Mouse (Mus musculus): Measurements from ENCODE around the gene Olfr1512.
"Not testable (repeated sequence)": the region's sequence is repeated elsewhere in the genome, so short reads cannot be mapped to it uniquely, and the experiment has no call there.

The Olfr1512 gene

GRCm38 (mm10) chr14:52379068-52379467, at the start of gene Olfr1512:
Gene Olfr1512, minus strand, starts transcription at chr14:52379168.
- DNase-seq: no peak

- DNase-seq: no peak
Measured at GRCm38 (mm10) chr14:52427686-52428085, 48.7 kb upstream of the Olfr1512 start.

DNA sequence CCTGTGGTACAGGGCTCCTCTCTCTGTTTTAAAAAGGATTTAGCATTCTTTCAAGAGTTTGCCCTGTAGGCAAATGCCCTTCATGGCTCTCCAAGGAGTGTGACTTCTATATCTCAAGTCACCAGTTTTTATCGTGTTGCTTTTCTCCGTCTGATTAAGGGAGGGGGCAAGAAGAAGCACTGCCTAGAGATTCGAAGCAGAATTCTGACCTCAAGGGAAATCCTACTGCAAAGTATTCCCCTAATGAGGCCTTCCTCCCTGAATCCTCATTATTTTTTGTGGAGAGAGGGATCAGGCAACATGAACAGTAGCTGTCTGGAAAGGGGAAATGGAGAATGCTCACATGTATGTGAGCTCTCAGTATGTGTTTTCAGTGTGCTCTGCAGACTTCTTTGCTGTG, 35.3 kb upstream of the Olfr1512 start, which contains the start of gene Olfr1510:
TSS of gene Olfr1510 (minus strand) at position 101 of the 400 bp plus-strand sequence.
- DNase-seq: no peak

- DNase-seq: not testable (repeated sequence)
Measured at GRCm38 (mm10) chr14:52410142-52410919, 31.4 kb upstream of the Olfr1512 start.

DNA sequence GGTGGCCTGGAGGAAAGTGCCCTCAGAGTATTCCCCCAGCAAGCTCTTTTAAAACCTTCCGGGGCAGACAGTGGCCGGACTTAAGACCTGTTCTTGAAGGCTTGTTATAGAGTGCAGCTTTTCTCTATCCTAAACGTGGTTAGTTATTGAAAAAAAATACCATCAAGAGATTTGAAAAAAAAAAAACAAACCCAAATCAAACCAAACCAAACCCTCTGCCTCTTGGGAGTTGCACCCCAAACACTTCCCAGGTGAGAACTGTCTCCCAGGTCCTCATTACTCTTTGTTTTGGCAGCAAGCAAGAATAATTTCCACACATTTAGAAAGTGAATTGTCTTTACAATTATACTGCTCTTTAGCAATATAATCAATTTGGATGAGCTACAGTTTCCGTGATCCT, 18.3 kb upstream of the Olfr1512 start, which contains the start of gene Olfr1511:
TSS of gene Olfr1511 (minus strand) at position 101 of the 400 bp plus-strand sequence.
- DNase-seq: no peak

GRCm38 (mm10) chr14:52390084-52390848, 11.3 kb upstream of the Olfr1512 start:
- not testable (repeated sequence) for DNase-seq

GRCm38 (mm10) chr14:52368741-52369140, 10.2 kb downstream of the Olfr1512 start:
- no peak for DNase-seq

- no peak for DNase-seq
Measured at GRCm38 (mm10) chr14:52356308-52356707, 22.7 kb downstream of the Olfr1512 start, which contains the start of gene Olfr1513. Gene Olfr1513, minus strand, starts transcription at chr14:52356408.

- DNase-seq: no peak
Measured at GRCm38 (mm10) chr14:52339512-52339852, 39.5 kb downstream of the Olfr1512 start.

DNA sequence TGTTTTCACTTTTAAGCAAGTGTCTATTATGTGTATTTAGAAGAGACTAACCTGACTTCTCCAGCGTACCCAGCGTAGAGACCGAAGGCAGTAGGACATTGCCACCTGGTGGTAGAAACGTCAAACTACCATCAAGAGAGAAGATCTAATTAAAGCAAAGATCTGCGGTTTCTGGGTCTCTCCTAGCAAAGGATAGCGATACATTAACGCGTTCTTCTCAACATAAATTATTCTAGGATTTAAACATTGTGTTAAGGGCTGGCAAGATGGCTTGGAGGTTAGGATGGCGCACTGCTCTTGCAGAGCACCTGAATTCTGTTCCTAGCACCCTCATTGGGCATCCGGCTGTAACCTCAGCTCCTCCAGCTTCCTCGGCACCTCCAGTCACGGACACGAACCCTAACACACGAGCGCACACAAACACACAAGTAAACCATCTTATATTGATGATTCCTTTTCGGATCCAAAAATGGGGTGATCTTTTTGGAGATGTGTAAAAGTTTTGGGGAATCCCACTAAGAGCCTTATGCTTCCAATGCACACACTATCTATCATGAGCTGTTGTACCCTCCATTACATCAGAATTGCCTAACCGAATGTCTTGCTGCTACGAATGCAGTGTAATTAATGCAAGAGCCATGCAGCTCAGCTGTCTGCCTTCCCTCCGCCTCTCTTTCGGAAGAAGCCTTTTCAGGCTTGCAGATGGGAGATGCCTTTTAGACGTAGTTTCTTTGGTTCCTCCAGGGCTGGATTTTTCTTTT, 40.0 kb downstream of the Olfr1512 start:
- peak; percentile 67 for DNase-seq

DNA sequence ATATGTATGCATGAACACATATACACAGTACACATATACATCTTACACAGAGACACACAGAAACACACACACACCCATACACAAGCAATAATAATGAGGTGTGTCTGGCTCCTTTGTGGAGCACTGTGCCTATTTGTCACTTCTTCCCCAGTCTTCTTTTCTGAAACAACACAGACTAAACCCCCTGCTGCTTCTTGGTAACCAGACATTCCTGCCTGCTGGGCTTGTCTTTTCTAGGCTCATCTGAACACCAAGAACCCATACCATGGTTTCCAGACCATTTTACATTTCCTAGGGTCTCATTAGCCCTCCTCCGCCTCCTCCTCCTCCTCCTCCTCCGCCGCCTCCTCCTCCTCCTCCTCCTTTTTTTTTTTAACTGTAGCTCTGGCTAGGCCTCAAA, 46.8 kb downstream of the Olfr1512 start:
- no peak for DNase-seq

DNA sequence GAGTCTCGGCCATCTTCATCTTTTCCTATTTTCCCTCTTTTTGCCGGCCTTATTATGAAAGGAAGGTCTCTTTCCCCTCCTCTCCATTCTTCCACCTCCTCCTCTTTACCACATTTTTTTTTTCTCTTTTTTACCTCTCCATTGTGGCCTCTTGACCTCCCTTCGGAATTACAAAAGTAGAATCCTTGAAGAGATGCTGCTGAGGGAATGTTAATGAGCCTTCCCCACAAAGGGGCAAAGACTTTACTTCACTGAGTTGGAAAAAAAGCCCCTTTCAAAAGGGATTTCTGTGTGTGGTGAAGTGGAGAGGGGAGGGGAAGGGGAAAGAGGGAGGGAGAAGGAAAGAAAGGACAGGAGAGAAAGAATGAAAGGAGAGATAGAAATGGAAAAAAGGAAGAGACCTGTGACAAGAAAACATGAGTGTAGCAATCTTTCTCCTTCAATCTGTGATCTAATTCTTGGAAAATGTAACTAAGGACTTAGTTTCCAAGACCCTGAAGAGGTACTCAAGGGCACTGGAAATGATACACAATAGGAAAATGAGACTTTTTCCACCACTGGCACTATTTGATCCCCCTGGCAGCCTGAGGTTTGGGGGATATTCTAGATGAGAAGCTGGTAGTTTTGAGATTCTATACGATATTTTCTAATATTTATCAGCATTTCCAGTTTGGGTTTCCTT, 47.8 kb downstream of the Olfr1512 start:
- DNase-seq: no peak

GRCm38 (mm10) chr14:52327910-52328812, 50.8 kb downstream of the Olfr1512 start, which contains the start of gene Sall2:
Gene Sall2, minus strand, starts transcription at chr14:52328762.
- DNase-seq: no peak

GRCm38 (mm10) chr14:52327375-52327901, 51.5 kb downstream of the Olfr1512 start:
- no peak for DNase-seq

GRCm38 (mm10) chr14:52325890-52326289, 53.1 kb downstream of the Olfr1512 start:
- DNase-seq: no peak
